Mouse (Mus musculus) thymus, adult 2 months (tissue): ENCODE results near the gene Actl11.

Experiments
- CTCF ChIP-seq: fragments of 200-500 bp; IDR thresholded peaks from 2 replicates; pipeline ENCODE4 v1.5.1; 2012; ENCODE audit warnings: mild to moderate bottlenecking, control low read depth, low read length, moderate library complexity, borderline replicate concordance; ENCODE audit not compliant: control insufficient read depth, poor library complexity, insufficient read depth; ENCODE audit errors: extremely low read depth
- POLR2A ChIP-seq: fragments of 200-500 bp; IDR thresholded peaks from 2 replicates; pipeline ENCODE4 v1.6.1; 2012; ENCODE audit warnings: mild to moderate bottlenecking, low read length, control low read depth, moderate library complexity; ENCODE audit not compliant: control insufficient read depth, poor library complexity, insufficient read depth; ENCODE audit errors: extremely low read depth

DNA sequence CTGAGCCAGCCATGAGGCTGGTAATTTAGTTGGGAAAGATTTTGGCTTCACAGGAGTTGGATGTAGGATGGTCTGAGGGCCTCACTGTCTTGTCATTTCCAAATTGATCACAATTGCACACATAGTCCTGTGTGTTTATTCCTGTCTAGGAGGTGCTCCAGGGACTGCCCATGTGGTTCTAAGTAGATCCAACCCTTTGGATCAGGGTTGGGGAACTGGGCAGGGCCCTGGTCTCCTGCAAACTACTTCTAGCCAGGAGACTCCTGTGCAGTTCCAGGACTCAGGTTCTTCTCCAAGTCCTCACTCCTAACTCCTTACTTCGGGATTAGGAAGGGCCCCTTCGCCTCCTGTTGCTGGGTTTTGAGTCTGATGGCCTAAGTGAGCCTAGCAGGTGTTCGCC, 7.1 kb downstream of the Actl11 start, which contains the start of gene Camkv:
- no peak for TF ChIP-seq CTCF
- no peak for TF ChIP-seq POLR2A
